Mouse (Mus musculus) left cerebral cortex, postnatal 10 days (tissue): ENCODE measurements around the gene Thrap3. TPM values are rescaled to one million over a fixed set of nuclear protein-coding genes. Genes with fewer than 3 reads are reported as not detected.
"Not testable (repeated sequence)": the region's sequence is repeated elsewhere in the genome, so short reads cannot be mapped to it uniquely, and the experiment has no call there.

Source experiments
- DNase-seq, 2 experiments: peaks; one replicate each; pipeline ENCODE4 v3.0.0; 2021 to 2022; ENCODE audit warnings: low spot score in 2 of 2, mixed read lengths in 1 of 2; ENCODE audit errors: extremely low spot score in 1 of 2
- intact Hi-C: fragments of 180-260 bp; cut with DNase I; formaldehyde crosslinking; loops from one replicate; pipeline ENCODE4 v1.15.1; 2025
- total RNA-seq, 2 experiments: library from RNA; stranded (reverse); gene quantifications; 2 replicates each; pipeline ENCODE4 v1.2.3; 2021

The Thrap3 gene
- total RNA-seq, 2 experiments from 2014 or later: 131 to 139 TPM

DNA sequence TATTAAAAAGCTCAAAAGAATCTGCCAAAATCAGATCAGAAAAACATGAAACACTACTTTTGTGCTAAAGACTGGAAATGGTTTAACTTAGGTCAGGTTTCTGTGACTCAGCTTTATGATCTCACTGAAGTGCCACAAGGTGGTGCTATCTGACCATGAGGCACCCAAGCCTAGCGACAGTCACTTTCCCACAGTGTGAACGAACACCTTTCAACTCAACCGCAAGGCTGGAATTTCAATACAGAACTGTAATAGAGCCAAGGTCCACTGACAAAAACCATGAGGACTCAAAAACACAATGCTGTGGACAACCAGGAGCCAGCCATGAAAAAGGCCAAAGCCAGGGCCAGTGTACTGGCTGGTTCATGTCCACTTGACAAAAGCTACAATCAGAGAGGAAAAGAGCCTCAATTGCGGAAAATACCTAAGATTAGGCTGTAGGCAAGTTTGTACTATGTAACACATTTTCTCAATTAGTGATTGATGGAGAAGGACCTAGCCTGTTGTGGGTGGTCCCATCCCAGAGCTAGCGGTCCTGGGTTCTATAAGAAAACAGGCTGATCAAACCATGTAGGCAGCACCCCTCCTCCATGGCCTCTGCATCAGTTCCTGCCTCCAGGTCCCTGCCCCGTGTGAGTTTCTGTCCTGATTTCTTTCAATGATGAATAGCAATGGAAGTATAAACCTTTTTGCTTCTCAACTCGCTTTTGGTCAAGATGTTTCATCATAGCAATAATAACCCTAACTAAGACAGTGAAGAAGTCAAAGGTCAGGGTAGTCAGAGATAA, 21.2 kb downstream of the Thrap3 start:
- peak in 1 of 2 experiments; percentile 50 for DNase-seq
- intact Hi-C loops: loop anchor here (5.0 kb wide), 1 partner anchor 81 kb away; the partner anchor contains the start of gene Trappc3

DNA sequence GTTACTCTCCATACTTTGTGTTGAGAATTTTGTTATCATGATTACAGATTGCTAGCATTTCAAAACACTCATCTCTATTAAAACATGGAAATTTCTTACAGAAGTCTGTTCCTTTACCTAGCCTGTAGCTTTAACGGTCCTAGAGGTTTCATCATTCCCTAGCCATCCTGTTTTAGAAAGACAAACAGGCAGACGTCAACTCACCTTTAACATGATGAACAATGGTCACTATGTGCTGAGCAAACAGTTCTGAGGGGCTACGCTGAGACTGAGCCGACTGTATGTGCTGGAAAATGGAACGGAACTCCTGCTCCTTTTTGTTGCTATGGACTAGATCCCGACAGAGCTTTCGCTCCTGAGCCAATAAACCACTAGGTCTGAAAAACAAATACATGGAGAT, 26.6 kb downstream of the Thrap3 start:
- DNase-seq, intact Hi-C loops: not testable (repeated sequence)

DNA sequence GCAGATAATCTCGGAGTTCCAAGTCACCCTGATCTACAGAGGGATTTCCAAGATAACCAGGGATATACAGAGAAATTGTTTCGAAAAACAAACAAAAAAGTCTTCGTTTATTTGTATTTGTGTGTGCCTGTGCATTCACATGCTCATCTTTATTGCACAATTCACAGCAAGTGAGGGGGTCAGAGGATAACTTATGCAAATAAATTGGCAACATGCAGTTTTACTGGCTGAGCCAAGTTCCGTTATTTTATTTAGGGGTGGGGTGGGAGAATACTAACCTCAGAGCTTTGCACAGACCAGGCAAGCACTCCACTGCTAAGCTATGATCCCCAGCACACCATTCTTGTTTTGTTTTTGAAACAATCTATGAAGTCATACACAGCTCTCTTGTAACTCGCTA, 28.8 kb downstream of the Thrap3 start:
- intact Hi-C loops: no loop called here

DNA sequence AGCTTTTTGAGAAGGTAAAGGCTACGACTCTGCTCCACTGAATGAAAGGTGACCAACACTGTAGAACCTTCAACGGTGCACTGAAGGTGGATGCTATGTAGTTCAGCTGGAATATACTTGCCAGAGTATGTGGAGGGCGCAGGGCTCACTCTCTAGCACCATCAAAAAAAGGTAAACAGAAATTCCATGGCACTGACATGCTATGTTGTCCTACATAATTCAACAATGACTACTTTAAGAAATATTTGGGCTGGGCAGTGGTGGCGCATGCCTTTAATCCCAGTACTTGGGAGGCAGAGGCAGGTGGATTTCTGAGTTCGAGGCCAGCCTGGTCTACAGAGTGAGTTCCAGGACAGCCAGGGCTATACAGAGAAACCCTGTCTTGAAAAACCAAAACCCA, 31.8 kb downstream of the Thrap3 start:
- DNase-seq, intact Hi-C loops: not testable (repeated sequence)

More for the DNA sequence above, 28.8 kb downstream of the Thrap3 start:
- DNase-seq: no peak

DNA sequence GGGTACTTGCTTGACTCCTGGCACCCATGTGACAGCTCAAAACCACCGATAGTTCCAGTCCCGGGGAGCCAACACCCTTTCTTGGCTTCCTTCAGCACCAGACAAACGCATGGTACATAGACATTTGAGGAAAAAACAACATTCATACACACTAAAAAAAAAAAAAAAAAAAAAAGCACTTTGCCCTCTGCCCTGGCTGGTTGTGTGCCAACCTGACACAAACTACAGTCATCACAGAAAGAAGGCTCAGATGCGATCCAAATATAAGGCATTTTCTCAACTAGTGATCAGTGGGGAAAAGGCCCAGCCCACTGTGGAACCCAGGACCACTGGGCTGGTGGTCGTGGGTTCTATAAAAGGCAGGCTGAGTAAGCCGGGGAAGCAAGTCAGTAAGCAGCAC, 33.7 kb downstream of the Thrap3 start:
- DNase-seq: no peak
- intact Hi-C loops: no loop called here

DNA sequence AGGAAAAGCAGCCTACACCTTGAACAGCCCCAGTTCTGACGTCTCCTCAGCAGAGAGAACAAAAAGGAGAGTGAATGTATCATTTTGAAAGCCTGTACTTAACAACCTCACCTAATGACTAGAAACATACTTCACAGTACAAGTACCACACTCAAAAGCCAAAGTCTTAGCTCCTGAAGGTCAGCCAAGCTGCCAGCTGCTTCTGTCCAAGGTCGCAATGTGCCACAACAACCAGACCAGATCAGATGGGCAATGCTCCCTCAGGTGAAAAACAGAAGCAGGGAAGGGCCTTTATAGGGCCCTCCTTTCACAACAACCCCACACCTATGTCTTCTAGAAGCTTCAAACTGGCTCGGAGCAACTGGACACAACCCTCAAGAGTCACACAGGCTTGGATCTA, 36.5 kb downstream of the Thrap3 start:
- intact Hi-C loops: no loop called here
- no peak for DNase-seq

DNA sequence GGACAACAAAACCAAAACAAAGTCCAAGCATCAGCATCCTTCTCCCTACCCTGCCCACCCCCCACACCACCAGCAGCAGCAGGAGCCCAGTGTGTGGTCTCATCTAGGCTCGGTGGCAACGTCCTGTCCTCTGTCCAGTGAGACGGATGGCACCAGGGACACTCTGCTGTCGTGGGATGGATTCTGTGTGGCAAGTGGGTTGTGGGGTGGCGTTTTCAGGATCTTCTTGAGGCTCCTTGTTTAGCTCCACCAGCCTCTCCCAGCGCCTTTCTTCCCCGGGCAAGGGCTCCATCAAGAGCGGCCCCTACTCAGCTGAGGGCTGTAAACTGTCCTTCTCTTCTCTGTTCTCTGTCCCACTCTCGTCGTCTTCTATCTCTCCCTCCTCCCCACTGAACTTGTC, 37.5 kb downstream of the Thrap3 start:
- intact Hi-C loops, DNase-seq: not testable (repeated sequence)

DNA sequence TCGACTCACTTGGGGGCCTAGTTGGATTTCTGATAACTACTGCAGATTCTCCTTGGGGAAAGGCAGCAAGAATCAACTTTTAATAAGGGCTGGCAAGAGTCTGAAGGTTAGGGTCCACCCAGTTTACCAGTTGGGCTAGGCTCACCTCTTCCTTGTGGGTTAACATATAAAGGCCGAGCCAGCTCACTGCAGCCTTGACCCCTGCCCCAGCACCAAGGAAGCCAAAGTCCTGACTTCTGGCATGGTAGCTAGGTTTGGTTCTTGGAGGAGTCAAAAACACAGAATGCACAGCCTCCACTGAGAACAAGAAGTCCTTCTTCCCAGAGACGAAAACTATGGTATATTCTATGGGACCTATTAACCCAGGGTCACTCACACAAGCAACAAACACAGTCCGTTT, 38.9 kb downstream of the Thrap3 start:
- DNase-seq: no peak
- intact Hi-C loops: no loop called here

DNA sequence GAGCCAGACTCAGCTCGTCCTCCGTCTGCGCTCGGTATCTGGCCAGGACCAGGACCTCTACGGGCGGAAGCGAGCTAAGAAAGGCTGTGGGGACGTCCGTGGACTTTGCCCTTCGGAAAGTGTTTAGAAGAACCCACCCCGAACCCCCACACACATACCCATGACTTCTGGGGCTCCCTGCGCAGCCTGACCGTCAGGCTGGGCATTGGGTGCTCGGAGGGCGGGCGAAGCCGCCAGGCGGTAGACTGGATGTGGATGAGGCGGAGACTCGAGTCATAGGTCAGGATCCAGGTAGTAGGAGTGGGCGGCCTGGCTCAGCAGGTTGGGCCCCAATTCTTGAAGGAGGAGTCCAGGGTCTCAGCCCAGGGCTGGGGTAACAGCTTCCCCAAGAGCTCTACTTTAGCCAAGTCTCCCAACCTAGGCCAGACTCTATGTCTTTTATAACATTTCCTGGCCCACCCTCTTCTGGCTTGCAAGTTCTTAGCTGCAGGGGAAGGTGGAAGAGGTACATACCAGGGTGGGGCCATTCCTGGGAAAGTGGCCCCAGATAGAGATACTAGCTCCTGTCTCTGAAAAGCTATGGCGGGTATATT, 39.4 kb downstream of the Thrap3 start, which contains the start of gene Sh3d21:
Sh3d21 (minus strand) TSS at position 425 of the 593 bp plus-strand sequence.
- intact Hi-C loops: no loop called here
- DNase-seq: peak in 1 of 2 experiments; percentile 44

DNA sequence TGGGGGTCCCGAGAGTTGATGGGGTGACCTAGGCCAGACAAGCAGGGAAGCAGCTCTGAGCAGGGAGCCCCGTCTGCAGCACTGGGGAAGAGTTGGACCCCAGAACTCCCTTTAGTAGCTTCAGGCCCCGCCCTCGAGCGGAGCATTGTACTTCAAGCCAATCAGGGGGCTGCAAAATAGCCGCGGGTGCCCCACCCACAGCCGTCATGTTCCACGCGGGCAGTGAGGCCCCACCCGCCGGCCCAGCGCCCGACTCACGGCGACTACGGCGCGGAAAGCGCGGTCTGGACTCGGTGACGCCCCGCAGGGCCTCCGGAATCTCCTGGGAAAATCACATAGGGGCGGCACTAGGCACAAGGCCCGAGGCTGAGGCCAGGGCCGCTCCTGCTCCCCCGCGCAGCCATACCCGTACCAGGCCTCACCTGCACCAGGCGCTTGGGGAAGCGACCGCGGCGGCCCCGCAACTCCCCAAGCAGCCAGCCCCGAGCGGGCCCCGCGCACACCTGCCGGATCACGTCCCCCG, 40.0 kb downstream of the Thrap3 start:
- DNase-seq: peak; percentile 79 to 95
- intact Hi-C loops: no loop called here

DNA sequence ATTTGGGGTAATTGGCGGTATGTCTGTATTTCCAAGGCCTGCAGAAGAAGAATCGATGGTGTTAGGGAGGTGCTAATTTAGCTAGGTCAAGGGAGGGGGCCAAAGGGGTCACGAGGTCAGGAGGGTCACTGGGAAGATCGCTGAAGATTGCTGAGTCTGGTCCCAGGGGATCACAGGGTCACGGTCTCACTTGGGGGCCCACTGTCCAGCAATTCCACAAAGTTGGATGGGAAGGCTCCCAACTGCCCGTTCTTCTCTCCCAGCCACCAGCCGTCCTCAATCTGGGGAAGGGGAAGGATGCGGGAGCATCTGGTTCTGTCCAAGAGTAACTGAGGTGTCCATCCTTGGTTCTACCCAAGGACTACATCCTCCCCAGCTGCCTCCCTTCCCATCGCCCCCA, 40.6 kb downstream of the Thrap3 start:
- intact Hi-C loops: no loop called here

DNA sequence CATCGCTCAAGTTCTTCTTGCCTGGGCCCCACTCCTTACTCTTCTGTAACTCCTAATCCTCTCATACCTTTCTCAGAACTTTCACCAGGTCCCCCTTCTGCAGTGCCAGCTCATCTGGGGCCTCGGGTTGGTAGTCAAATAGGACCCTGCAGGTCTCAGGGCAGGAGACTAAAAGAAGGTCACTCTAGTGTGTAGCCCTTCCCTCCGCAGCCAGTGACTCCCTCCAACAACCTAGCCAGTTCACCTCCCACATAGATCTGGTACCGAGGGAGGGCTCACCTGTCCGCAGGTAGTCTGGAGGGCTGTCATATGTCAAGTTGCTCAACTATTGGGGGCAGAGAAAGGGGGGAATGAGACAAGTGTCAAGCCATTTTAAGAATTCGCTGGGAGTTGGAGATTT, 41.1 kb downstream of the Thrap3 start:
- intact Hi-C loops: no loop called here
- no peak for DNase-seq

More for the DNA sequence above, 40.6 kb downstream of the Thrap3 start:
- DNase-seq: no peak

DNA sequence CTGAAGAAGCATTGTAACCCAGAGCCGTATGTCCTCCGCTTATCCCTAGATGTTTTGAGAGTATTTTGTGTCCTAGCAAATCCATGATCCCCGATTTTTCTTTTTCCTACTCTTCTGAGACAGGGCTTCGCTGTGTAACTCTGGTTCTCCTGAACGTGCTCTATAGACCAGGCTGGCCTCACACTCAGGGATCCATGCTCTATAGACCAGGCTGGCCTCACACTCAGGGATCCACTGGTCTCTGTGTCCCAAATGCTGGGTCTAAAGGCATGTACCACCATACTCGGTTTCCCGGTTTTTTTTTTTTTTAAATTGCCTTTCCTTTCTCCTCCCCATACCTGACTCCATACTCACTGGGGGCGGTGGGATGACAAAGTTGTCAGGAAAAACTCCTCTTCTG, 41.6 kb downstream of the Thrap3 start:
- no peak for DNase-seq
- intact Hi-C loops: no loop called here

DNA sequence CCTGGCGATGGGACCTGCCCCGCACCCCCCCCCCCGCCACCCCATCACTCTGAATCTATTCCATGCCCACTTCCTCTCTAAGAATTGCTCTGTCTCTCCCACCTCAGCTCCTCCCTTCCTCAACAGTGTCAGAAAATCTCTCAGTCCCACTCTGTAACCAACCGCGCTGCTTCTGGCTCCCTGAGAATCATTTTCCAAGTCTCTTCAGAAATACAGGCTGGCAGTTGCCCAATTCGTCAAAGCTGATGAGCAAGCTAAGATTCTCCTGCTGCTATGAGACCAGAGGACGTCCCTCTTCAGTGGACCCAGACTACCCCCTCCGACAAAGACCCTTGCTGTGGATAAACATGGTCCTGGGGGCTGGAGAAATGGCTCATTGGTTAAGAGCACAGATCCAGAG, 43.1 kb downstream of the Thrap3 start:
- intact Hi-C loops: no loop called here
- peak; percentile 44 to 59 for DNase-seq

DNA sequence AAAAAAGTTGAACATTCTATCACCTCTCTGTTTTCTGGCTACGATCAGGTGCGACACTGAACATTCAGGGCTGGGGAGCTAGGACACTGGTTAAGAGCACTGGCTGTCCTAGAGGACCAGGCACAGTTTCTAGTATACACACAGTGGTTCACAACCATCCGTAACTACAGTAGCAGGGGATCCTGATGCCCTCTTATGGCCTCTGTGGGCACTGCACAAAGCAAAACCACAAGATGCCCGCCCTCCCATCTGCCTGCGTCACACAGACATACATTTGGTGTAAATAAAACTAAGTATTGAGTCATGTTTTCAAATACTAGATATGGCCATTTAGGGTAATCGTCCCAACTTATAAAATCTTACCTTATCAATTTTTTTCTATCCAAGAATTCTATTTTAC, 45.0 kb downstream of the Thrap3 start:
- intact Hi-C loops: no loop called here
- DNase-seq: no peak

DNA sequence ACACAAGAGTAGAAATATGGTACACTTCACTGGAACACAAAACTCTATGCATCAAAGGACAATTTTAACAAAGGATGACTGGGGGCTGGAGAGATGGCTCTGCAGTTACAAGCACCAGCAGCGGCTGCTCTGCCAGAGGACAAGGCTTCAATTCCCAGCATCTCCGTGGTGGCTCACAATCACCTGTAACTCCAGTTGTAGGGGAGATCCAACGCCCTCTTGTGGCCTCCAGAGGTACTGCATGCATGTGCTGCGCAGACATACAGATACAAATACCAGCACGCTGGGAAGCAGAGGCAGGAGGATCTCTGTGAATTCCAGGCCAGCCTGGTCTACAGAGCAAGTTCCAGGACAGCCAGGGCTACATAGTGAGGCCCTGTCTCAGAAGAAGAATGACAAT, 45.9 kb downstream of the Thrap3 start:
- intact Hi-C loops: no loop called here

DNA sequence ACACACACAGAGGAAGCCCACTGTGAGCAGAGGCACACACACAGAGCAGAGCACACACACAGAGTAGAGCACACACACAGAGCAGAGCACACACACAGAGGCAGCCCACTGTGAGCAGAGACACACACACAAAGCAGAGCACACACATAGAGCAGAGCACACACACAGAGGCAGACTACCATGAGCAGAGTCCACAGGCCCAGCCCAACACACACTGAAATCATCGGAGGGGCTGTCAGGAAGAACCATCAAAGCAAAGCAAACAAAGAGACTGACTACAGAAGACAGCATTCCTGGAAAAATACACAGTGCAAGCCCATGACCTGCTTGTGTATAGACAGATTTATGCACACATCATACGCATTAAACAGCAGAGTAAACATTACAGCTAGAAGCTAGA, 46.7 kb downstream of the Thrap3 start:
- no peak for DNase-seq
- intact Hi-C loops: no loop called here

More for the DNA sequence above, 45.9 kb downstream of the Thrap3 start:
- DNase-seq: no peak

DNA sequence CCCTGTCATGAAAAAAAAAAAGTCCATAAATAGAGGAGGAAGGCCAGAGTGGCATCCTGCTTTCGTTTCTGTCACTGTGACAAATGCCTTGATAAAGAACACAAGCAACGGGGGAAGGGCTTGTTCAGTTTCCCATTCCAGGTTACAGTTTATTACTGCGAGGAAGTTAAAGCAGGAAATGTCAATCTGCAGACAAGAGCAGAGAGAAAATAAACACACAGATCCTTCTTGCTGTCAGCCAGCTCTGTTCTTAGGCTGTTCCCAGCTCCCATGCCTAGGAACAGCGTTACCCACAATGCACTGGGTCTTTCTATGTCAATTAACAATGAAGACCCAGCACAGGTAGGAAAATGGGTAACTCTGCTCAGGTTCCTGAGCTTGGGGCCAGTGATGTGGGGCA, 47.4 kb downstream of the Thrap3 start:
- intact Hi-C loops: no loop called here
- DNase-seq: no peak

DNA sequence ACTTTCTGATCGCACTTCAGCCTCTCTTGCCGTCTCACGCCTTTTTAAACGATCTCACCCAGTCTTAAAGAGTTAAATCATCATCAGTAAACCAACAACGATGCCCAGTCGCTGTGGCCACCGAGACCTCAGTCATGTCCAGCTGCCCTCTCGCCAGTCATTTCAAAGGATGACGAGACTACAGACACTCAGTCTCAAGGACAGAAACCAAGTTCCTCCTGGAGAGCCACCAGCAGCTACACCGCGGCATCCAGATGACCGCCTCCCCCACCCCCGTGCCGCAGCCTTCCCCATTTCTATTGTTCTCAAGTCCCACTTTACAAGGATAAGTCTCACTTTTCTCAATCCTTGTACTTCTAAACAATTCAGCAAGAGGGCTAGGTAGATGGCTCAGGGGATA, 49.7 kb downstream of the Thrap3 start:
- intact Hi-C loops: no loop called here
- no peak for DNase-seq
